Mouse (Mus musculus): ENCODE data around the gene Adarb2.

DNA sequence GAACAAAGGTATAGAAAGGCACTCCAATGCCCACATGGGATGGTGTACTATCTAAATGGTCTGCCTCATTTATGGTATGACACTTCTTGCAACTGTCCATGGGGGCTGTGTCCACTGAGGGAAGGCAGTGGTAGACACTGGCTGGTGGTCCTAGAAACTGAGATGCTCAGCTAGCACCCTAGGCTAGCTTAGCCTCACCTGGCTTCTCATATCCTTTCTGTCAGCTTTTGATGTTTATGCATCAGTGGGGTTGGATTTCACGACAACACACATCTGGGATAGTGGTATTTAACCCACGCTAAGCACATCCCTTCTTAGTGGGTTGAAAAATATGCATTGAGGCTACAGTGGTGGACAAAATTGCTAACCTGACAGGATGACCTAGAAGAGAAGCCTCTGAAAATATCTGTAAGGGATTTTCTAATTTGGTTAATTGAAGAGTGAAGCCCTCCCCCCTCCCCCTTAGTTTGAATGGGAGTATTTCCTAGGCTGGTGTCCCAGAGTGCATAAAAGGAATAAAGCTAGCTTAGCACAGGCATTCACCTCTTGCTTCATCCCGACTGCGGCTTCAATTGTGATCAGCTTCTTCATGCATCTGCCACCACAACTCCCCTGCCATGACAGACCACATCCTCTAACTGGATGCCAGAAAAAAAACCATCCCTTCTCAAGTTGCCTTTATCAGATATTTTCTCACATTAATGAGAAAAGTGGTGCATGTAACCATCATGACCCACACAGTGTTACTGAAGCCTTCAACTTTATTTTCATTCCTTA, 197.8 kb downstream of the Adarb2 start:
- TF ChIP-seq CTCF (IDR thresholded peaks at IDR 0.05; ENCODE audit: control insufficient read depth, insufficient read depth, insufficient replicate concordance, low read depth, low read length) (no peak), POLR2A (IDR thresholded peaks at IDR 0.05; ENCODE audit: control insufficient read depth, low read depth, low read length) (no peak)
